Mouse (Mus musculus): ENCODE results near the gene Rtl6.
A peak's percentile ranks its signal among the peaks of the same experiment; 100 is the strongest.

The Rtl6 gene

GRCm38 (mm10) chr15:84537117-84537516 is 20.5 kb downstream of the Rtl6 start:
- DNase-seq (ENCODE audit: low read depth, low spot score): no peak

- DNase-seq (ENCODE audit: low read depth, low spot score): no peak
Observed at GRCm38 (mm10) chr15:84536611-84537010, 21.0 kb downstream of the Rtl6 start.

GRCm38 (mm10) chr15:84535953-84536352 is 21.7 kb downstream of the Rtl6 start:
- no peak for DNase-seq (ENCODE audit: low read depth, low spot score)

GRCm38 (mm10) chr15:84532211-84532610 is 25.4 kb downstream of the Rtl6 start:
- no peak for DNase-seq (ENCODE audit: low read depth, low spot score)

GRCm38 (mm10) chr15:84531535-84531934 is 26.1 kb downstream of the Rtl6 start:
- DNase-seq (ENCODE audit: low read depth, low spot score): peak; percentile 61

- no peak for DNase-seq (ENCODE audit: low read depth, low spot score)
Observed at GRCm38 (mm10) chr15:84526921-84527320, 30.7 kb downstream of the Rtl6 start.

- DNase-seq (ENCODE audit: low read depth, low spot score): no peak
Observed at GRCm38 (mm10) chr15:84525222-84525883, 32.3 kb downstream of the Rtl6 start.

GRCm38 (mm10) chr15:84522953-84523689 is 34.5 kb downstream of the Rtl6 start:
- DNase-seq (ENCODE audit: low read depth, low spot score): no peak

- DNase-seq (ENCODE audit: low read depth, low spot score): no peak
Observed at GRCm38 (mm10) chr15:84521486-84521885, 36.1 kb downstream of the Rtl6 start.

- no peak for DNase-seq (ENCODE audit: low read depth, low spot score)
Observed at GRCm38 (mm10) chr15:84518540-84518939, 39.1 kb downstream of the Rtl6 start.

GRCm38 (mm10) chr15:84512626-84513296 is 44.9 kb downstream of the Rtl6 start:
- DNase-seq (ENCODE audit: low read depth, low spot score): no peak

- DNase-seq (ENCODE audit: low read depth, low spot score): no peak
Observed at GRCm38 (mm10) chr15:84509981-84510380, 47.6 kb downstream of the Rtl6 start.

- DNase-seq (ENCODE audit: low read depth, low spot score): no peak
Observed at GRCm38 (mm10) chr15:84509161-84509560, 48.5 kb downstream of the Rtl6 start.

- no peak for DNase-seq (ENCODE audit: low read depth, low spot score)
Observed at GRCm38 (mm10) chr15:84506026-84506425, 51.6 kb downstream of the Rtl6 start.

- no peak for DNase-seq (ENCODE audit: low read depth, low spot score)
Observed at GRCm38 (mm10) chr15:84504895-84505294, 52.7 kb downstream of the Rtl6 start.
